Mouse (Mus musculus): Measurements from ENCODE around the gene Arsj.

Arsj gene

GRCm38 (mm10) chr3:126379702-126380101, 16.2 kb downstream of the Arsj start:
- DNase-seq (ENCODE audit: low read depth, low spot score) = no peak
- no peaks in the 10 kb centered on the region for H3K27me3 ChIP-seq (ENCODE audit: control insufficient read depth, insufficient read depth, low read length, poor library complexity, severe bottlenecking)

GRCm38 (mm10) chr3:126383276-126383675, 19.8 kb downstream of the Arsj start:
- no peak for DNase-seq (ENCODE audit: low read depth, low spot score)
- no peaks in the 10 kb centered on the region for H3K27me3 ChIP-seq (ENCODE audit: control insufficient read depth, insufficient read depth, low read length, poor library complexity, severe bottlenecking)

More at GRCm38 (mm10) chr3:126379702-126380101, 16.2 kb downstream of the Arsj start:
- H3K36me3 ChIP-seq (ENCODE audit: control insufficient read depth, insufficient read depth, low read length, poor library complexity, severe bottlenecking) = no peaks in the 10 kb centered on the region

GRCm38 (mm10) chr3:126384657-126385438, 21.4 kb downstream of the Arsj start:
- no peaks in the 10 kb centered on the region for H3K36me3 ChIP-seq (ENCODE audit: control insufficient read depth, insufficient read depth, low read length, poor library complexity, severe bottlenecking)
- DNase-seq (ENCODE audit: low read depth, low spot score) = no peak
- no peaks in the 10 kb centered on the region for H3K27me3 ChIP-seq (ENCODE audit: control insufficient read depth, insufficient read depth, low read length, poor library complexity, severe bottlenecking)

More at GRCm38 (mm10) chr3:126383276-126383675, 19.8 kb downstream of the Arsj start:
- H3K36me3 ChIP-seq (ENCODE audit: control insufficient read depth, insufficient read depth, low read length, poor library complexity, severe bottlenecking) = no peaks in the 10 kb centered on the region

- DNase-seq (ENCODE audit: low read depth, low spot score) = no peak
- Histone ChIP-seq H3K36me3 (ENCODE audit: control insufficient read depth, insufficient read depth, low read length, poor library complexity, severe bottlenecking) (no peaks in the 10 kb centered on the region), H3K27me3 (ENCODE audit: control insufficient read depth, insufficient read depth, low read length, poor library complexity, severe bottlenecking) (no peaks in the 10 kb centered on the region)
These were observed 34.0 kb downstream of the Arsj start for GRCm38 (mm10) chr3:126397451-126397850.

GRCm38 (mm10) chr3:126397985-126398630, 34.6 kb downstream of the Arsj start:
- DNase-seq (ENCODE audit: low read depth, low spot score) = no peak
- H3K27me3 ChIP-seq (ENCODE audit: control insufficient read depth, insufficient read depth, low read length, poor library complexity, severe bottlenecking) = no peaks in the 10 kb centered on the region
- no peaks in the 10 kb centered on the region for H3K36me3 ChIP-seq (ENCODE audit: control insufficient read depth, insufficient read depth, low read length, poor library complexity, severe bottlenecking)

GRCm38 (mm10) chr3:126400726-126401125, 37.2 kb downstream of the Arsj start:
- no peaks in the 10 kb centered on the region for H3K36me3 ChIP-seq (ENCODE audit: control insufficient read depth, insufficient read depth, low read length, poor library complexity, severe bottlenecking)
- no peaks in the 10 kb centered on the region for H3K27me3 ChIP-seq (ENCODE audit: control insufficient read depth, insufficient read depth, low read length, poor library complexity, severe bottlenecking)
- DNase-seq (ENCODE audit: low read depth, low spot score) = no peak

GRCm38 (mm10) chr3:126402836-126403235, 39.4 kb downstream of the Arsj start:
- peak; percentile 62 for DNase-seq (ENCODE audit: low read depth, low spot score)
- Histone ChIP-seq H3K36me3 (ENCODE audit: control insufficient read depth, insufficient read depth, low read length, poor library complexity, severe bottlenecking) (no peaks in the 10 kb centered on the region), H3K27me3 (ENCODE audit: control insufficient read depth, insufficient read depth, low read length, poor library complexity, severe bottlenecking) (no peaks in the 10 kb centered on the region)

GRCm38 (mm10) chr3:126404199-126404598, 40.7 kb downstream of the Arsj start:
- Histone ChIP-seq H3K36me3 (ENCODE audit: control insufficient read depth, insufficient read depth, low read length, poor library complexity, severe bottlenecking) (no peaks in the 10 kb centered on the region), H3K27me3 (ENCODE audit: control insufficient read depth, insufficient read depth, low read length, poor library complexity, severe bottlenecking) (no peaks in the 10 kb centered on the region)
- no peak for DNase-seq (ENCODE audit: low read depth, low spot score)

GRCm38 (mm10) chr3:126430524-126431064, 67.1 kb downstream of the Arsj start:
- no peak for DNase-seq (ENCODE audit: low read depth, low spot score)
- no peaks in the 10 kb centered on the region for H3K36me3 ChIP-seq (ENCODE audit: control insufficient read depth, insufficient read depth, low read length, poor library complexity, severe bottlenecking)
- no peaks in the 10 kb centered on the region for H3K27me3 ChIP-seq (ENCODE audit: control insufficient read depth, insufficient read depth, low read length, poor library complexity, severe bottlenecking)

GRCm38 (mm10) chr3:126439331-126439730, 75.8 kb downstream of the Arsj start:
- no peak for DNase-seq (ENCODE audit: low read depth, low spot score)
- no peaks in the 10 kb centered on the region; the same call in 1 of the 2 replicates for H3K27me3 ChIP-seq (ENCODE audit: control insufficient read depth, insufficient read depth, low read length, poor library complexity, severe bottlenecking)

GRCm38 (mm10) chr3:126449058-126449457, 85.6 kb downstream of the Arsj start:
- Histone ChIP-seq H3K27me3 (ENCODE audit: control insufficient read depth, insufficient read depth, low read length, poor library complexity, severe bottlenecking) (no peaks in the 10 kb centered on the region), H3K36me3 (ENCODE audit: control insufficient read depth, insufficient read depth, low read length, poor library complexity, severe bottlenecking) (no peaks in the 10 kb centered on the region)

More at GRCm38 (mm10) chr3:126439331-126439730, 75.8 kb downstream of the Arsj start:
- no peaks in the 10 kb centered on the region for H3K36me3 ChIP-seq (ENCODE audit: control insufficient read depth, insufficient read depth, low read length, poor library complexity, severe bottlenecking)

GRCm38 (mm10) chr3:126449515-126449914, 86.0 kb downstream of the Arsj start:
- no peaks in the 10 kb centered on the region for H3K27me3 ChIP-seq (ENCODE audit: control insufficient read depth, insufficient read depth, low read length, poor library complexity, severe bottlenecking)
- no peak for DNase-seq (ENCODE audit: low read depth, low spot score)
- no peaks in the 10 kb centered on the region for H3K36me3 ChIP-seq (ENCODE audit: control insufficient read depth, insufficient read depth, low read length, poor library complexity, severe bottlenecking)

More at GRCm38 (mm10) chr3:126449058-126449457, 85.6 kb downstream of the Arsj start:
- no peak for DNase-seq (ENCODE audit: low read depth, low spot score)

- Histone ChIP-seq H3K27me3 (ENCODE audit: control insufficient read depth, insufficient read depth, low read length, poor library complexity, severe bottlenecking) (no peaks in the 10 kb centered on the region), H3K36me3 (ENCODE audit: control insufficient read depth, insufficient read depth, low read length, poor library complexity, severe bottlenecking) (no peaks in the 10 kb centered on the region)
- no peak for DNase-seq (ENCODE audit: low read depth, low spot score)
These were observed 92.5 kb downstream of the Arsj start for GRCm38 (mm10) chr3:126455787-126456482.

GRCm38 (mm10) chr3:126463119-126463815, 99.8 kb downstream of the Arsj start:
- H3K36me3 ChIP-seq (ENCODE audit: control insufficient read depth, insufficient read depth, low read length, poor library complexity, severe bottlenecking) = no peaks in the 10 kb centered on the region
- H3K27me3 ChIP-seq (ENCODE audit: control insufficient read depth, insufficient read depth, low read length, poor library complexity, severe bottlenecking) = no peaks in the 10 kb centered on the region
- DNase-seq (ENCODE audit: low read depth, low spot score) = no peak

All from splenic B cell, adult 2 months (primary cell).